Mouse (Mus musculus) cortical plate, adult 2 months (tissue): ENCODE data around the gene Pdgfra. TPM values are rescaled to one million over a fixed set of nuclear protein-coding genes. Genes with fewer than 3 reads are reported as not detected.

Experiments used
- H3K27ac ChIP-seq: fragments of 200-500 bp; 2 replicates; pipeline ENCODE4 v1.5.1; 2012; ENCODE audit warnings: low read length, control low read depth, inconsistent platforms; ENCODE audit not compliant: insufficient read depth
- H3K4me1 ChIP-seq: fragments of 200-500 bp; 2 replicates; pipeline ENCODE4 v1.6.1; 2011; ENCODE audit warnings: low read length; ENCODE audit not compliant: control insufficient read depth, insufficient read depth
- H3K4me3 ChIP-seq: fragments of 200-500 bp; 2 replicates; pipeline ENCODE4 v1.5.1; 2011; ENCODE audit warnings: mild to moderate bottlenecking, low read length, control low read depth; ENCODE audit not compliant: insufficient read depth
- CTCF ChIP-seq: fragments of 200-500 bp; IDR thresholded peaks from 2 replicates; pipeline ENCODE4 v1.5.1; 2011; ENCODE audit warnings: mild to moderate bottlenecking, control low read depth, low read length; ENCODE audit not compliant: insufficient read depth; ENCODE audit errors: extremely low read depth
- POLR2A ChIP-seq: fragments of 200-500 bp; IDR thresholded peaks from 2 replicates; pipeline ENCODE4 v1.6.1; 2011; ENCODE audit warnings: mild to moderate bottlenecking, low read length, control low read depth; ENCODE audit not compliant: insufficient read depth; ENCODE audit errors: extremely low read depth
- polyA plus RNA-seq: library from polyadenylated mRNA; depleted of rRNA; stranded (reverse); fragments of >200 nt; gene quantifications from 2 replicates; pipeline ENCODE4 v1.2.3, GENCODE M21; 2012; rRNA removed

Pdgfra gene
- polyA plus RNA-seq, 1 experiment = 21.7 TPM

DNA sequence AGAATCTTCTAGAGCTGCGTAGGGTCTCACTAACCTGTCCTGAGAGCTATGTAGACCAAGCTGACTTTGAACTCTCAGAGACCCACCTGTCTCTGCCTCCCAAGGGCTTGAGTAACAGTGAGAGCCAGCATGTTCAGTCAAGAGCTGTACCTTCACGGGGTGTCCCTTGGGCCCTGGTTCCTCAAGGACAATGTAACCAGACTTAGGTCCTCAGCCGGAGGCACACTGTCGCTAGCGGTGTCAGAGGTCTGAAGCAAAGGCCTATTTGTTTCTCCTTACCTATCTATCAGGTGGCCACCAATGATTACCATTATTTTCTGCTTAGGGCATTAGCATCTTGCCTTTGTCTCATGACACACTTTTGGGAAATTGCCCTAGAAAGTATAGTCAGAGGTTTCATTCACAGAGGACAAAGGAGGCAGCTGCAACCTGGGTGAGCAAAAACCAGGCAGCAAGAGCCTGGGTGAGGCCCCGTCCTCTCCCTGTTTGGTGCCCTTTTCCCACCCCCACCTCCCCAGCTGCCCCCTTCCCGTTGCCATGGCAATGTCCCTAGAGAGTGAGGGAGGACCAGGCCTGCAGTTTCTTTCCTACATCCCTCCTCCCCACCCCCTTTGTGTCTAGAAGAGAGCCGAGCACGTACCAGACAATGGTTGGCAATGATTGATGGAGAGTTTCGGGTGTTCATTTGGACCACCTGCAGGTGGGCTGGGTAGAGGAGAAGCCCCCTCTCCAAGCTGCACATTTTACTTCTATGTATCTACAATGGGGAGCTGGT, 70.6 kb downstream of the Pdgfra start:
- Histone ChIP-seq H3K27ac (no peak overlapping the region), H3K4me3 (no peak overlapping the region), H3K4me1 (no peaks in the 10 kb centered on the region)
- TF ChIP-seq CTCF = no peak
- no peak for TF ChIP-seq POLR2A

DNA sequence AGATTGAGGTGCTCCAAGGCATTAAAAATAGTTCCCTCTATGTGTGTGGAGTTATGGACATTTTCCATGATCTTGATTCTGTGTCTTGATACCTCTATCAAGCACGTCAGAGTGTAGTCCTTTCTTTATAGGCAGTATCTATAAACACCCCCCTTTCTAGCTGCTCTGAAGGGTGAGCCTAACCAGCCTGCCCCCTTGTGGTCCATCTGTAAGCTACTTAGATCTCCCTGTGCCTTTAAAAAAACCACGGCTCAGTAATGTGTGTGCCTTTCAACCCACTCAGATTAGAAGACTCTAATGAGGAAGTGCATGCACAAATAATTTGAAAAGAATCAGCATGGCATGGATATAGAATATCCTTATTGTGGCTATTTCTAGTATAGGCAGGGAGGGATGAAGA, 86.3 kb downstream of the Pdgfra start:
- H3K4me1 ChIP-seq = no peaks in the 10 kb centered on the region
- TF ChIP-seq CTCF = peak; percentile 20; the same call in 1 of the 2 replicates
- TF ChIP-seq POLR2A = no peak
- no peak overlapping the region for H3K27ac ChIP-seq
- H3K4me3 ChIP-seq = no peak overlapping the region

DNA sequence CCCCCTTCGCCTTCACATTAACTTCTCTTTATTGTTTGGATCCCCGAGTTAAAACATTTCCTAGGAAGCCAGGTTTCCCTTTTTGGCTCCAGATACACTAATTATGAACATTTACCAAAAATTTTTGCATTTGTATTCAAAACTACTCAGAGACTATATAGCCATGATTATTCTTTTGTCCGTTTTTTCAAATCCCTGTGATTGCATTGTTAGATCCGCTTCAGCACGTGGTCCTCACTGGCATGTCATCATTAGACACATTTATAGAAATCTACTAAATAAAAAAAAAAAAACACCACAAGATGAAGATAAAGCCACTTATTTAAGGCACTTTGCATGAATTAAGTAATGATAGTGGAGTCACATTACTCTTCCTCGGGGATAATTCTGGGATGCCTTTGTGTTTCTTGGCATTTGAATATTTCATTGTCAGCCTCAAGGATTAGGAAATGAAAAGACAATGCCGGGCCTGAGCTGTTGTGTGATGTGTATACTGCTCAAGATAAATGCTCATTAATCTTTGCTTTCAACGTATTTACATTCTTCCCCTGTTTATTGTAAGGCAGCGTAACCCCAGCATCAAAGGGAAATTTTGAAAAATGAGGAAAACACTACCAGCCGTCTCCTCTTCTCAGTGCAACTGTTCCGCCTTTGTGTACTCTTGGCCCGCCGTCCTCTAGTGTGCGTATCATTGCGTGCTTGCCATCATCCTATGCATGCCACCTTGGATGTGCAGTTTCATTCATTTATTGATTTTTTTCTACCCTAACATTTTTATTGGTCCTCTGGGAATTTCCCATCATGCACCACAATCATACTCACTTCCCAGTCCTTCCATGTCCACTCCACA, 87.1 kb downstream of the Pdgfra start:
- no peak overlapping the region for H3K27ac ChIP-seq
- TF ChIP-seq POLR2A (no peak), CTCF (no peak)

DNA sequence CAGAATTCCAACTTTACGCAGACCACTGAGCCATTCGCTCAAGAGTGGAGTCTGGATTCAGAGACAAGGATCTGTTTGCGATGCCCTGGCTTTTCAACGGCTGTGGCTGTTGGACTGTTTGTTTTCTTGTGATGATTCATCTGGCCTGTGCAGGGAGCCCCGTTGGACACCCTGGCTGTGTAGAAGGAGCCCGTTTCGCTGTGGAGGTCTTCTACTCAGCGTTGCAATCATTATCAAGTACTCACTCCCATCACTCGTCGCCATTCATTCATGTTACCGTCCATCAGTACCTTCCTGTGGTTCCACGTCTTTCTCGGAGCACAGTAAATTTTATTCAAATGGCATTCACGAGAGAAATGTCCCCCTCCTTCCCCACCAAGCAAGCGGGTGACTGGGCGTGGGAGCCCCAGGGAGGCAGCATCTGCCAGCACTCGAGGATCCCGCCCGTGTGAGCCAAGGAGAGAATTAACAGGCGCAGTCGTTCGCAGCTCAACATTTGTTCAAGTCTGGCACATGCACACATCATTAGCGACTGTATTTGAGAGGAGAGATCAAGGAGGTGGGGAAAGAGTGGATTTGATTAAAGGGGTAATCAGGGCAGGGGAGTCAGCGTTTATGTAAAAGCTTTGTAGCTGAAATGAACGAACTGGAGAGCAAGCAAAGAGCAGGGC, 95.1 kb downstream of the Pdgfra start:
- Histone ChIP-seq H3K27ac (no peak overlapping the region), H3K4me1 (peaks cover 2% of the 10 kb centered on the region; the same call in 1 of the 2 replicates), H3K4me3 (no peak overlapping the region)
- no peak for TF ChIP-seq CTCF
- no peak for TF ChIP-seq POLR2A

More for the DNA sequence above, 87.1 kb downstream of the Pdgfra start:
- Histone ChIP-seq H3K4me1 (no peaks in the 10 kb centered on the region), H3K4me3 (no peak overlapping the region)

Other genes starting within 250 kb of the Pdgfra start
- gene Chic2, start 107.5 kb upstream of the Pdgfra start, polyA plus RNA-seq = 15.0 and 15.3 TPM in 2 replicates
- gene Gsx2, start 76.7 kb upstream of the Pdgfra start, polyA plus RNA-seq = 0.15 TPM in 2 replicates